Mouse (Mus musculus) olfactory bulb, adult 2 months (tissue): Measurements from ENCODE around the gene Slx1b. TPM values are rescaled to one million over a fixed set of nuclear protein-coding genes. Genes with fewer than 3 reads are reported as not detected.
"Not testable (repeated sequence)": the region's sequence is repeated elsewhere in the genome, so short reads cannot be mapped to it uniquely, and the experiment has no call there.

Experiments
- H3K27ac ChIP-seq: fragments of 200-500 bp; 2 replicates; pipeline ENCODE4 v1.5.1; 2012; ENCODE audit warnings: low read depth, low read length; ENCODE audit not compliant: insufficient read depth
- H3K4me1 ChIP-seq: fragments of 200-500 bp; 2 replicates; pipeline ENCODE4 v1.6.1; 2012; ENCODE audit warnings: low read length; ENCODE audit not compliant: control insufficient read depth, insufficient read depth
- H3K4me3 ChIP-seq: fragments of 200-500 bp; 2 replicates; pipeline ENCODE4 v1.5.1; 2012; ENCODE audit warnings: mild to moderate bottlenecking, low read depth, low read length, moderate library complexity; ENCODE audit not compliant: insufficient read depth
- CTCF ChIP-seq: fragments of 200-500 bp; IDR thresholded peaks from 2 replicates; pipeline ENCODE4 v1.5.1; 2012; ENCODE audit warnings: low read depth, mild to moderate bottlenecking, low read length, moderate library complexity; ENCODE audit not compliant: insufficient read depth
- POLR2A ChIP-seq: fragments of 200-500 bp; IDR thresholded peaks from 2 replicates; pipeline ENCODE4 v1.6.1; 2012; ENCODE audit warnings: mild to moderate bottlenecking, low read depth, low read length, moderate library complexity; ENCODE audit not compliant: insufficient read depth
- WGBS: fragments of 180-500 bp; shearing (Covaris S2); methylation state at CpG from one replicate; pipeline ENCODE4 v1.1.7; 2018; 5-methylcytosine and 5-hydroxymethylcytosine counted together
- polyA plus RNA-seq: library from polyadenylated mRNA; stranded (reverse); fragments of >200 nt; gene quantifications from 2 replicates; pipeline ENCODE4 v1.2.4, GENCODE M21; 2012; ENCODE audit warnings: low replicate concordance; ENCODE audit not compliant: missing spikeins, insufficient read depth, insufficient read length

Gene Slx1b
- polyA plus RNA-seq, 1 experiment = not detected

DNA sequence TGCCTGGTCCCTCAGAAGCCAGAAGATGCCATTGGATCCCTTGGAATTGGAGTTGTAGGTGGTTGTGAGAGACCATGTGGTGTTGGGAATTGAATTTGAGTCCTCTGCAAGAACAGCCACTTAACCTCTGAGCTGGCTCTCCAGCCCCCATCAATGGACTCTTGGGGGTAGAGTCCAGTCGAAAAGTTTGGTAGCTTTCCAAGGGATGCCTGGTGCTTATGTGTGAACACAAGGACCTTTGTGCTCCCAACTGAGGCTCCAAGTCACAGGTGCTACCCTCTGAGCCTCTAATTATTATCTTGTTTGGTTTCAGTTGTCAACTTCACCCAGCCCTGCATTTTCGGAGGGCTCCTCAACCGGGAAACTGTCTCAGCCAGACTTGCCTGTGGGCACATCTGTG is 4.8 kb downstream of the Slx1b start:
- no peak for TF ChIP-seq CTCF
- TF ChIP-seq POLR2A = no peak
- 56% methylated on average over 3 of the region's 3 CpGs for WGBS
- H3K4me3 ChIP-seq = no peak overlapping the region

DNA sequence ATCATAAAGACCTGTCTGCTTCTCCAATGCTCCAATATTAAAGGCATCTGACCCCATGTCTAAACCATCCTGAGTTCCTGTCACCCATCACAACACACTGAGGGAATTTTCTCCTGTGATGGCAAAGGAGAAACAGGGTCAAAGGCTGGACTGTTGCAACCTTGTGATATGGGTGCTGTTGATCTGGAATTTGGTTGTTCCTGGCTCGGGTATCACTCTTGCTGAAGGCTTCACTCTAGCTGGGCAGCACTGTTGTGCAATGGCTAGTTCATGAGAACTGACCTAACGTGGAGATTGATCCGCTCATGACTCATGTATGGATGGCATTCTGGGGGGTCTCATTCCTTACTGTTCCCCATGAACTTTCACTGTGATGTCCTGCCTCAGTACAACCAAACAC is 6.6 kb downstream of the Slx1b start:
- WGBS = 90% methylated on average over 3 of the region's 3 CpGs
- H3K4me1 ChIP-seq = peaks cover 8% of the 10 kb centered on the region
- no peak overlapping the region for H3K4me3 ChIP-seq
- TF ChIP-seq POLR2A (no peak), CTCF (no peak)
- H3K27ac ChIP-seq = no peak overlapping the region

More for the DNA sequence above, 4.8 kb downstream of the Slx1b start:
- Histone ChIP-seq H3K4me1 (peaks cover 8% of the 10 kb centered on the region), H3K27ac (no peak overlapping the region)

DNA sequence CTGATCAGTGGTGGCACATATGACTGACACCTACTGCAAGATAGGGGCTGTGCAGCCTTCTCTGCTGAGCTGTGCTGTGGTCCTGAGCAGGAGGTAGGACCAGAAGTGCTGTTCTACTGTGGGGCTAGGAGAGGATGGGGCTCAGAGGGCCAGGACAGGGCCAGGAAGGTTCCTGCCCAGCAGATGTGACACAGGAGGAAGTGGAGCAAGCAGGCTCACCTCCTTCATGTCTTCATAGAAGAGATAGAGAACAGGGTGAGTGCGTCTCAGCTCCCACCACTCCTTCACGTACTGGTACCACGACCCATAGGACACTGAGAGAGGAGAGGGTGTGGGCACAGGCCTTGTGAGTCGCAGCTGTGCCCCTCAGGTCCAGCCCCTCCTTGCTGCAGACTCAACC is 7.4 kb downstream of the Slx1b start:
- not testable (repeated sequence) for H3K4me1 ChIP-seq, H3K4me3 ChIP-seq, H3K27ac ChIP-seq
- whole genome bisulfite sequencing = 79% methylated on average over 4 of the region's 4 CpGs

DNA sequence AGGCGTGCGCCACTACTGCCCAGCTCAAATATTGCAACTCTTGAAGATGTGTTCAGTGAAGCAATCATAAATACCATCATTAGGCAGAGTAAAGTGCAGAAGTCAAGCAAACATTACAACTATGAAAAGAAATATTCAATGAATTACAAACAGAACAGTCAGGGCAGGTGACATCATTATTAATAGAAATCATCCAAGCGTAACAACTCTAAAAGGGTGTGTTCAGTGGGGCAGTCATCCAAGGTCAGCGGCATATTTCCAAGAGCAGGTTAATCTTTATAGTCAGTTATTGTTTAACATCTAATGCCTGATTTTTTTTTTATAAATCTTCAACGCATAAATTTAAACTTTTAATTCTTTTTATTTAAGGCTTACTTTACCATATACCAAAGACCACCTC is 14.4 kb downstream of the Slx1b start:
- TF ChIP-seq CTCF (no peak), POLR2A (no peak)

DNA sequence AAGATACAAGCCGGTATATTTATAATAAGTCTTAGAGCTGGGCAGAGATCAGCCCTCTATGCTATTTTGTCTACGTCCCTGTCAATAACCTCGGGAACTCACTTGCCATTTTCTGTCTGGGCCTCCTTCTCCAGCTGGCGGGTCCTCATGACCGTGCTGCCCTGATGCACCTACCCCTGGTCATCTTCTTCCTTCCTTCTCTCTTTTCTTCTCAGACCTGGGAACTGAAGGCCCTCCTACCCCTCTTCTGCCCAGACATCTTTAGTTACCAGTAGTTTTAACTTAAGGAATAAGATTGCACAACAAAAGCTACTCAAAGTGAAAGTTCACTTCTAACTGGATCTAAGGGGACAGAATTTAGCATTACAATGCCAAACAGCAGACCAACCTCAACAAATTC is 15.9 kb downstream of the Slx1b start:
- Histone ChIP-seq H3K27ac (no peak overlapping the region), H3K4me1 (peaks cover 5% of the 10 kb centered on the region; the same call in 1 of the 2 replicates), H3K4me3 (no peak overlapping the region)
- TF ChIP-seq POLR2A = no peak
- no peak for TF ChIP-seq CTCF
- WGBS = 91% methylated on average over 5 of the region's 5 CpGs

More for the DNA sequence above, 14.4 kb downstream of the Slx1b start:
- H3K4me1 ChIP-seq = peaks cover 5% of the 10 kb centered on the region; the same call in 1 of the 2 replicates
- no peak overlapping the region for H3K4me3 ChIP-seq
- WGBS = 93% methylated on average over 5 of the region's 5 CpGs
- H3K27ac ChIP-seq = no peak overlapping the region

DNA sequence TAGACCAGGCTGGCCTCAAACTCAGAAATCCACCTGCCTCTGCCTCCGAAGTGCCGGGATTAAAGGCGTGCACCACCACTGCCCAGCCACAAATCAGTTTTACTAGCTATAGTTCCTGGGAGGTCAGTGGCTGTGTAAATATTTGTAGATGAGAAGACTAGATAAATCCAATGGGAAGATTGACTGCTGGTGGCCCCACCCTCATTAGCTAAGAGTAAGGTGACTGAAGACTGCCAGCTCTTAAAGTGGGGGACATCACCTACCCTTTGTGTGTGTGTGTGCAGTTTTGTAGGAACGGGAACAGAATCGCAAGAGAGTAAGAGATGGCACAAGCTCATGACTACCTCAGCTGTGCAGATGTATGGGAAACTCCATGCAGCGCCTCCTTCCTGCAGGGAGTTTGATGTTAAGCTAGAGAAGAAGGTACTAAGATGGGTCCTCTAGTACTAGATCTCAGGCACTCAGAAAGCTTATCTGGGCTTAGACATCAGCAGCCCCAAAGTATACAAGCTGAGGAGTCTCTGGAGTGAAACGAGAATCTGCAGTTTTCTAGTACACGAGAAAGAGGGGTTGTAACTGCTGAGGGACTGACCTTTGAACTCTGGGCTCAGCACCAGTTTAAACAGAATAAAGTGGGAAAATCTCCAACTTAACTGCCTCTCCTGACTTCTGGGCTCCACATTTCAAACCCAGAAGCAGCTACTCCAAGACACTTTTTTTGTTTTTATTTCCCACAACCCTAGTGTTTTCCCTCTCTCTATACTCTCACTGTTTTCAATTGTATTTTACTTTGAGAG is 16.8 kb downstream of the Slx1b start:
- 89% methylated on average over 8 of the region's 8 CpGs for WGBS
- H3K4me3 ChIP-seq = no peak overlapping the region
- H3K4me1 ChIP-seq = peaks cover 5% of the 10 kb centered on the region; the same call in 1 of the 2 replicates
- TF ChIP-seq POLR2A (no peak), CTCF (no peak)
- H3K27ac ChIP-seq = no peak overlapping the region

DNA sequence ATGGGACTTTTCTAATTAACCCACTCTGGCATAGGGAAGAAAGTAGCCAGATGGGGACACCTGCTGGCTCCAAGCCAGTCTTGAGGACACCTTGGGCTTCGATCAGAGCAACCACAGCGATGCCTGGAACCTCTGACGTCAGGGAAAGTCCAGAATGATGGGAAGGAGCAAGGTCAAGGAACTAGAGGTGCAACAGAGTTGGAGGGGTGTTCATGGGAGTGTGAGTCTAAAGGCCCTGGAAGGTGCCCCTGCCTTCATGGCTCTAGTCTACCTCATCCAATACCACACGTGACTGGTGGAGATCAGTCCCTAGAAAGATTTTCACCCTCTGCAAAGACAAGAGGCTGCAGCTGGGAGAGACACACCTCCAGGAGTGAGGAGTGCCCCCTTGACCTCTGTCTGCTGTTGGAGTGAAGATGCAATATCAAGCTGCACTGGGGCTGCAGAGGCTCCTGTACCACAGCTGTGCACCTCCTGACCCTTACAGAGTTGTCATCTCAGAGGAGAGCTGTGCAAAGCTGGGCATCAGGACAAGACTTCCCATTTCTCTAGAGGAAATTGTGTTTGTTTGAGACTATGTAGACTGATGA is 18.9 kb downstream of the Slx1b start:
- TF ChIP-seq POLR2A (no peak), CTCF (no peak)

DNA sequence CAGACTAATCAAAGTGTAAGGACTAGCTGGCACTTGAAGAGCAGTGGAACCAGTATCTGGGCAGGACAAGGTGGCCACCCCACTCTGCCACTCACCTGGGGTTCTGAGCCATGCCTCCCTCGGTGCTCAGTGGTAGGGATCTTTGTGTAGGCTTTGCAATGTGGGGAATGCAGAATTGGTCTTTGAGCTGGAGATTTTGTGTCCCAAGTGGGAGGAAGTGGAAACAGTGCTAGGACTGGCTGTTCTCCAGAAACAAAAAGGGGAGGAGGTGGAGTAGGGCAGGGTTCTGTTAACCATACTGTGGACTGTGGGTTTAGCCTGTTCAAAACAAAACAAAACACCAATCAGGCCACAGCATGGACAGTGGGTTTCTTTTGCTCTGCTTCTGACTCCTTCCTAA is 19.4 kb downstream of the Slx1b start, which contains the start of gene Sult1a1:
Gene Sult1a1 (minus strand): TSS at position 226 of the 400 bp plus-strand sequence.
- TF ChIP-seq POLR2A (no peak), CTCF (no peak)
- WGBS = 26% methylated on average over 1 of the region's 1 CpGs
- Histone ChIP-seq H3K27ac (peak within 1 kb of the TSS; percentile 67), H3K4me3 (peak within 1 kb of the TSS; percentile 32), H3K4me1 (peaks cover 5% of the 10 kb centered on the region; the same call in 1 of the 2 replicates)

More for the DNA sequence above, 18.9 kb downstream of the Slx1b start:
- peak overlapping the region; percentile 31 for H3K27ac ChIP-seq
- H3K4me3 ChIP-seq = no peak overlapping the region
- 81% methylated on average over 4 of the region's 4 CpGs for WGBS
- H3K4me1 ChIP-seq = peaks cover 5% of the 10 kb centered on the region; the same call in 1 of the 2 replicates

DNA sequence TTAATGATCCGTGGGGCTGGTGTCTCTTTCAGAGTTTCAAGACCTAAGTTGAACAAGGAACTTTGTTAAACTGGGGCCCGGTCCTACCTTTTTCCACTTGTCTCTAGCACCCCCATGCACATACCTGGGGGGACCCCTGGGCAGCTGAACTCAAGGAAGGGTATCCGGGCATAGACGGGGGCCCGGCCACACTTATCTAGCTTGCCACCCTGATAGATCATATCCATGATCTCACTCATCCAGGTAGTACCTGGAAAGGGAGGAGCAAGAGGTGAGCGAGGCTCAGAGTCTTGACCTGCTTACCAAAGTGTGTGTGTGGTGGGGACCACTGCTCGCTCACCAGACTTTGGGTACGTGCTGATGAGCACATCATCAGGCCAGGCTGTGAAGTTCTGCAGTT is 20.5 kb downstream of the Slx1b start:
- 96% methylated on average over 8 of the region's 8 CpGs for WGBS
- Histone ChIP-seq H3K4me1 (peaks cover 5% of the 10 kb centered on the region; the same call in 1 of the 2 replicates), H3K27ac (no peak overlapping the region), H3K4me3 (no peak overlapping the region)
- TF ChIP-seq POLR2A (no peak), CTCF (no peak)
